Mouse (Mus musculus): Measurements from ENCODE around the gene Cc2d2a.

- no peak for TF ChIP-seq CTCF (IDR thresholded peaks at IDR 0.05; ENCODE audit: extremely low read depth, insufficient read length, insufficient replicate concordance, low read depth, low read length)
- TF ChIP-seq POLR2A (IDR thresholded peaks at IDR 0.05; ENCODE audit: low read depth, low read length) = no peak
Observed at GRCm38 (mm10) chr5:43665144-43665543, 3.0 kb downstream of the Cc2d2a start.

Data from small intestine, adult 2 months (tissue).